Mouse (Mus musculus) liver, embryonic 11.5 days (tissue): ENCODE data around the gene Gm49601. TPM values are rescaled to one million over a fixed set of nuclear protein-coding genes. Genes with fewer than 3 reads are reported as not detected.

ENCODE experiments used
- ATAC-seq: fragments of 200-750 bp; cut with Nextera tagmentation; replicated peaks from 2 replicates; pipeline ENCODE4 v1.8.0; 2017; ENCODE audit warnings: moderate number of reproducible peaks, mild to moderate bottlenecking, moderate TSS enrichment, moderate library complexity; ENCODE audit not compliant: low FRiP score
- DNase-seq: peaks from one replicate; pipeline ENCODE4 v3.0.0-alpha.2; 2017; ENCODE audit warnings: low spot score
- H3K27ac ChIP-seq: fragments of 300-500 bp; sonication (generic); 2 replicates; pipeline ENCODE4 v1.5.1; 2014; ENCODE audit warnings: mild to moderate bottlenecking, low read depth, low read length, control low read depth
- H3K27me3 ChIP-seq: fragments of 300-500 bp; sonication (generic); replicated peaks from 2 replicates; pipeline ENCODE4 v1.6.1; 2014; ENCODE audit warnings: low read length, mixed read lengths; ENCODE audit not compliant: control insufficient read depth, insufficient read depth
- H3K36me3 ChIP-seq: fragments of 300-500 bp; sonication (generic); 2 replicates; pipeline ENCODE4 v1.6.1; 2014; ENCODE audit warnings: mild to moderate bottlenecking, low read length, moderate library complexity, mixed read lengths; ENCODE audit not compliant: control insufficient read depth, insufficient read depth
- H3K4me1 ChIP-seq: fragments of 300-500 bp; sonication (generic); replicated peaks from 2 replicates; pipeline ENCODE4 v1.6.1; 2014; ENCODE audit warnings: low read length, mixed read lengths; ENCODE audit not compliant: control insufficient read depth, insufficient read depth
- H3K4me2 ChIP-seq: fragments of 300-500 bp; sonication (generic); 2 replicates; pipeline ENCODE4 v1.6.1; 2014; ENCODE audit warnings: mild to moderate bottlenecking, control low read depth, moderate library complexity
- H3K4me3 ChIP-seq: fragments of 300-500 bp; sonication (generic); 2 replicates; pipeline ENCODE4 v1.5.1; 2014; ENCODE audit warnings: low read depth, low read length, control low read depth
- H3K9ac ChIP-seq: fragments of 300-500 bp; sonication (generic); 2 replicates; pipeline ENCODE4 v1.6.1; 2014; ENCODE audit warnings: low read depth, low read length, control low read depth
- H3K9me3 ChIP-seq: fragments of 300-500 bp; sonication (generic); 2 replicates; pipeline ENCODE4 v1.6.1; 2016; ENCODE audit warnings: low read length, inconsistent platforms, mixed read lengths; ENCODE audit not compliant: control insufficient read depth
- WGBS: fragments of 180-500 bp; shearing (Covaris S2); extraction: QIAGEN DNeasy Blood & Tissue Kit; methylation state at CpG from one replicate; pipeline ENCODE4 v1.1.7; 2014; 5-methylcytosine and 5-hydroxymethylcytosine counted together
- polyA plus RNA-seq: library from polyadenylated mRNA; unstranded; fragments of >200 nt; fragmentation: Nextera tagmentation; extraction: Ambion mirVana; gene quantifications from 2 replicates; pipeline ENCODE4 v1.2.1, GENCODE M21; 2014

Gm49601 gene
- polyA plus RNA-seq, 1 experiment from 2014 or later, result not detected

GRCm38 (mm10) chr16:18584901-18585510 lies 41.2 kb downstream of the Gm49601 start:
- peaks cover 11% of the 10 kb centered on the region for H3K4me1 ChIP-seq
- WGBS, result 24% methylated on average over 10 of the region's 10 CpGs

GRCm38 (mm10) chr16:18583673-18584357 lies 42.4 kb downstream of the Gm49601 start:
- no peaks in the 10 kb centered on the region for H3K9me3 ChIP-seq
- WGBS, result 24% methylated on average over 10 of the region's 10 CpGs
- H3K9ac ChIP-seq, result no peak overlapping the region
- H3K4me1 ChIP-seq, result peaks cover 9% of the 10 kb centered on the region
- H3K27ac ChIP-seq, result no peak overlapping the region
- ATAC-seq (no peak), DNase-seq (no peak)
- H3K36me3 ChIP-seq, result no peaks in the 10 kb centered on the region
- peaks cover 96% of the 10 kb centered on the region for H3K27me3 ChIP-seq
- H3K4me2 ChIP-seq, result no peak overlapping the region
- H3K4me3 ChIP-seq, result no peak overlapping the region

More at GRCm38 (mm10) chr16:18584901-18585510, 41.2 kb downstream of the Gm49601 start:
- no peak for DNase-seq
- Histone ChIP-seq H3K4me2 (no peak overlapping the region), H3K36me3 (no peaks in the 10 kb centered on the region), H3K4me3 (no peak overlapping the region), H3K9ac (no peak overlapping the region), H3K9me3 (no peaks in the 10 kb centered on the region), H3K27me3 (peaks cover 100% of the 10 kb centered on the region), H3K27ac (no peak overlapping the region)
- no peak for ATAC-seq

DNA sequence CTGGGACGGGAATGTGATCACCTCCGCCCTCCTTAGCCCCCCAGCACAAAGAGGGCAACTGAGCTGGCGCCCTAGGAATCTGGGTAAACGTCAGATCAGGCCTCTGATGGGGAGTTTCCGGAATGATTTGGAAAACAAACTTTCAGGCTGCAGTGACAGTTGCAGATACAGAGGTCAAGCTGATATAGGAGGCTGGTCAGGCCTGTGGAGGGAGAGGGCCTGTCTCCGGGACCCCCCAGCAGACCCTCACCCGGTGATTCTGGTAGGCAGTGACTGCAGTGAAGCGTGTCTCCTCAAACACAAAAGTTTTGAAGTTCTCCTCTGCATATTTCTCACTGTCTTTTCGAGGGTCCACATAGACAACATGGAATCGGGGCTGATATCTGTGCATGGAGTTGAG lies 43.1 kb downstream of the Gm49601 start:
- Histone ChIP-seq H3K9ac (no peak overlapping the region), H3K4me3 (no peak overlapping the region), H3K9me3 (no peaks in the 10 kb centered on the region), H3K4me1 (peaks cover 9% of the 10 kb centered on the region), H3K27me3 (peaks cover 95% of the 10 kb centered on the region), H3K4me2 (no peak overlapping the region), H3K36me3 (no peaks in the 10 kb centered on the region), H3K27ac (no peak overlapping the region)
- ATAC-seq, result no peak
- 15% methylated on average over 10 of the region's 10 CpGs for WGBS
- no peak for DNase-seq

DNA sequence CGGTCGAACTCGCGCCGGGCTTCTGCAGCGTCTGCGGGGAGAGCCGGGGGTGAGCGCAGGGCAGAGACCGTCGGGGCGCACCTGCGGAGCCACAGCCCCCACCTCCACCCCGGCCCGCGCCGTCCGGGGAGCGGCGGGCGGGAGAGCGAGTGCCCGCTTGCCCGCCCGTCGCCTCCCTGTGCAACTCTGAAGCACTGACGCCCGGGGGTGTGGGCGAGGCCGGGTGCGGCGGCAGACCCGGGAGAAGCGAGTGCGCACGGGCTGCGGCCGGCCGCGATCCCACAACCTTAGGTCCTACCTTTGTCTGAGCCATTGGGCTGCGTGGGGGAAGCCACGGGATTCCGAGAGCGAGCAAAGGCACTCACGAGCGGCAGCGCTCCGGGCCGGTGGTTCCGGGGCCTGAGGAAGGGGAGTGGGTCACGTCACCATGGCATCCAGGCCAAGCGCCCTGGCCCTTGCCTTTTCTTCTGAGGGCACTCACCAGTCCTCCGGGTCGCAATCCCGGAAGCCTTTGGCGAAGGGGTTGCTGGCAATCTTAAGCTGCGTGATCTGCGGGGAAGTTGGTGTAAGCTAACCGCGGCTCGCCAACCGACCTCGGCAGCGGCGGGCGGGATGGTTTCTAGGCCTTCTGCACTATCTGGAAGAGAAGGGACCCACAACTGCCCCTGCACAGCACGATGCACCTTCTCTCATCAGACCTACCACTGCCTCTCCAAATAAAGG lies 43.6 kb downstream of the Gm49601 start:
- H3K9me3 ChIP-seq, result no peaks in the 10 kb centered on the region
- H3K27ac ChIP-seq, result no peak overlapping the region
- no peak for DNase-seq
- H3K27me3 ChIP-seq, result peaks cover 95% of the 10 kb centered on the region
- ATAC-seq, result no peak
- H3K4me1 ChIP-seq, result peaks cover 9% of the 10 kb centered on the region
- WGBS, result 3% methylated on average over 47 of the region's 67 CpGs
- peak overlapping the region; percentile 41 for H3K4me3 ChIP-seq
- no peaks in the 10 kb centered on the region for H3K36me3 ChIP-seq
- no peak overlapping the region for H3K9ac ChIP-seq
- peak overlapping the region; percentile 59 for H3K4me2 ChIP-seq

DNA sequence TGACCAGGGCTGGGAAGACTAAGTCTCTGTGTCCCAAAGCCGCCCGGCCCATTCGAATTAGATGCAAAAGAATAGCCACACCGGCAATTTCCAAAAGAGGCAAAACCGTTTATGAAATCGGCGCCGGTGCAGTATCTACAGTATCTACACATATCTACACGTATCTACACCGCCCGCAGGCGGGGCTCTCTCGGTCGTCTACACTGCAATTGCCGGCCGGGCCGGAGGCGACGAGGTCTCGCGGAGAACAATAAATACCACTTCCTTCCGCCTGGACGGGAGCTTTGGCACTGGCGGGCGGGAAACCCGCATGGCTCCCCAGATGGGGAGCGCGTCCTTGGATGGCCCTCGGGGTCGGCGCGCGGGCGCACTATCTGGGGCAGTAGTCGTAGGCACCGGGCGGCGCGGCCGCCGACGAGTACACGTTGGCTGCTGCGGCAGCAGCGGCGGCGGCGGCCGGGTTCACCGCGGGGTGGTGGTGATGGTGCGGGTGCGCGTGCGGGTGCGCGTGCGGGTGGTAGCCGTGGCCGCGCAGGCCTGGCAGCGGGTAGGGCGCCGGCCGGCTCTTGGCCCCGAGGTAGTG lies 44.5 kb downstream of the Gm49601 start:
- ATAC-seq (no peak), DNase-seq (no peak)
- Histone ChIP-seq H3K27me3 (peaks cover 87% of the 10 kb centered on the region), H3K4me3 (peak overlapping the region; percentile 41), H3K9me3 (no peaks in the 10 kb centered on the region), H3K4me1 (peaks cover 8% of the 10 kb centered on the region), H3K27ac (no peak overlapping the region), H3K36me3 (no peaks in the 10 kb centered on the region), H3K4me2 (peak overlapping the region; percentile 59), H3K9ac (0 out of 2 replicates have a peak overlapping the region, but pooled peaks have one; percentile 5)
- WGBS, result under 1% methylated on average over 60 of the region's 66 CpGs

DNA sequence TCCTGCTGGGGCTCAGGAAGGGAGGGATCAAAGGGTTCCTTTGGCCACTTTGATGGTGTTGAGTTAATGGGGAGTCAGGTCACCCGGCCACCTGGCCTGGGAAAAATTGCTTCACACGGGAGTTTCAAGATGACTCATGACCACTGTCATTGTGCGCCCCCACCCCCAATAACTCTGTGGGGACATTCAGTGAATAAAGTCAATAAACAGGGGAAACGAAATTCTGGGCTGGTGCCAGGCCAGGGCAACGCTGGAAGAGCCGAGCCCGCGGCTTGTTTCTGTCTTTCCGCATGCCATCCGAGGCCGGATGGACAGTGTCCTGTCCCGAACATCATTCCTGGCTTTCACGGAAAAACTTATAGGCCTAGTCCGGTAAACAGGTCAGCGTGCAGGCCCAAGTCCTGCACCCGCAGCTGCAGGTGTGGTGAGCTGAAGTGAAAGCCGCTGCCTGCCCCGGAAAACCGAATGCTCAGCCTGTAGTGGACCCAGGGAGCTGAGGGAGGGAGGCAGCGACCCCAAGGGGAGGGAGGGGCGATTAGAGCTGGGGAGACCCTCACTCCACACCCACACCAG lies 45.1 kb downstream of the Gm49601 start:
- H3K4me3 ChIP-seq, result peak overlapping the region; percentile 41
- H3K4me2 ChIP-seq, result peak overlapping the region; percentile 59
- no peak for ATAC-seq
- peaks cover 82% of the 10 kb centered on the region for H3K27me3 ChIP-seq
- 8% methylated on average over 21 of the region's 21 CpGs for WGBS
- H3K36me3 ChIP-seq, result no peaks in the 10 kb centered on the region
- H3K4me1 ChIP-seq, result peaks cover 4% of the 10 kb centered on the region
- DNase-seq, result peak; percentile 48
- no peaks in the 10 kb centered on the region for H3K9me3 ChIP-seq
- H3K9ac ChIP-seq, result no peak overlapping the region
- no peak overlapping the region for H3K27ac ChIP-seq

DNA sequence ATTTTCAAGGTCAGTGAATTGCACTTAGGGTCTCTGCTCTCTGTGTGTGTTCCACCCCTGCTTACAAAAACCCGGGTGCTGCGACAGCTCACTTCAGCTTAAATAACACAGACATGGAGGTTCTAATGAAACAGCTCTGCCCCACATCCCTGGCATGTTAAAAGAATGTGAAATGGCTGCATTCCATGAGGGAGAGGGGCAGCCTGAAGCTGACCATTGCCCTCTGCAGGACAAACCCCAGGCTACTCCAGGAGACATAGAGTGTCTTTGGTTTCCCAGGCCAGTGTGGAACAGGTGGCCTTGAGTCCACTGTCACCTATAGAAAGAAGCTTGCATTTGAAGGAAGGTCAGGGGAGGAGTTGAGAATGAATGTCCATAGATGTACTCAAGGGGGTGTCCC lies 45.8 kb downstream of the Gm49601 start:
- Histone ChIP-seq H3K4me2 (no peak overlapping the region), H3K4me1 (peaks cover 4% of the 10 kb centered on the region), H3K27ac (no peak overlapping the region), H3K36me3 (no peaks in the 10 kb centered on the region), H3K9ac (no peak overlapping the region), H3K9me3 (no peaks in the 10 kb centered on the region), H3K4me3 (no peak overlapping the region), H3K27me3 (peaks cover 74% of the 10 kb centered on the region)
- DNase-seq (no peak), ATAC-seq (no peak)
- WGBS, result 25% methylated on average over 2 of the region's 2 CpGs

DNA sequence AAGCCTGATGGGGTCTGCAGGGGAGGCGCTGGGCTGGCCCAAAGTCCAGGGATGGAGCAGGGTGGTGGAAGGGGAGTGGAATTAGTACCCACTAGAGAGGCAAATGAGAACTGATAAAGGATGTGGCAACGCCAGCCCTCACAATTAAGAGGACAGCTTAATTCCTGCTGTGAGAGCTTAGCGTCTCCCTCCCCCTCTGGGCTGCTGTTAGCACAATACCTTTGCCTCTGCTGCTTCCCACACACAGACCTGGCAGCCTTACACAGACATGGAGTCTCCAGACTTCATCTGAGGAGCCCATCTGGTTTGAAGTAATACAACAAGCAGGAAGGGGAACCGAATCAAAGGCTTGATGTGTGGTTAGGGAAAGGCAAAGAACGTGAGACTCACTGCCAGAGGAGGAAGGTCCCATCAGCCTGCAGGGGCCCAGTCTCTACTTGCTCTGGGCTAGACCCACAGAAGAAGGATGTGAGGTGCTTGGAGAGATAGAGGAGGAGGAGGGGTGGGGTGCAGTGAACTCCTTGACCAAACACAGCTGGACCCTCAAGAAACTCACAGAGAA lies 48.5 kb downstream of the Gm49601 start:
- Histone ChIP-seq H3K4me3 (no peak overlapping the region), H3K27me3 (peaks cover 52% of the 10 kb centered on the region), H3K4me2 (no peak overlapping the region), H3K27ac (no peak overlapping the region), H3K36me3 (no peaks in the 10 kb centered on the region), H3K4me1 (peaks cover 2% of the 10 kb centered on the region), H3K9ac (no peak overlapping the region), H3K9me3 (no peaks in the 10 kb centered on the region)
- no peak for DNase-seq
- no peak for ATAC-seq
- 17% methylated on average over 5 of the region's 5 CpGs for WGBS
